Mouse (Mus musculus) layer of hippocampus, postnatal 10 days (tissue): Measurements from ENCODE around the gene Ank3. TPM values are rescaled to one million over a fixed set of nuclear protein-coding genes. Genes with fewer than 3 reads are reported as not detected.

ENCODE experiments used
- DNase-seq, 2 experiments: peaks; one replicate each; pipeline ENCODE4 v3.0.0; 2021; ENCODE audit warnings: low spot score in 2 of 2
- total RNA-seq, 2 experiments: library from RNA; stranded (reverse); gene quantifications; 2 replicates each; pipeline ENCODE4 v1.2.3; 2021

The Ank3 gene
- total RNA-seq, 2 experiments from 2014 or later = 457 to 507 TPM

DNA sequence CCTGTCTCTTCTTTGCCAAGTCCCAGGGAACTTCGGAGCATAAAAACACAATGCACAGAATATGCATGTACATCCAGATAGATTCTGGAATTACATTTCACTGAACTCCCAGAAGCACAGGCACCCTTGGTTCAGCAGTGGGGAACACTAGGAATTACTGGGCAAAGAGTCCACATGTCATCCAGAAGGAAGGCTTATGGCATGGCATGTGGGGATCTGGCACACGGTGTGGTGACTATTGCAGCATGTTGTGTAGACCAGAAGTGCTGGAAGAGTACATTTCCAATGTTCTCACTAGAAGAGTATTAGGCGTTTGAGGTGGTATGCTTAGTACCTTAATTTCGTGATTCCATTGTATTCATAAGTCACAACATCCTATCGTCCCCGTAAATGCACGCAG is 422.7 kb downstream of the Ank3 start:
- peak in 1 of 2 experiments; percentile 49 for DNase-seq

DNA sequence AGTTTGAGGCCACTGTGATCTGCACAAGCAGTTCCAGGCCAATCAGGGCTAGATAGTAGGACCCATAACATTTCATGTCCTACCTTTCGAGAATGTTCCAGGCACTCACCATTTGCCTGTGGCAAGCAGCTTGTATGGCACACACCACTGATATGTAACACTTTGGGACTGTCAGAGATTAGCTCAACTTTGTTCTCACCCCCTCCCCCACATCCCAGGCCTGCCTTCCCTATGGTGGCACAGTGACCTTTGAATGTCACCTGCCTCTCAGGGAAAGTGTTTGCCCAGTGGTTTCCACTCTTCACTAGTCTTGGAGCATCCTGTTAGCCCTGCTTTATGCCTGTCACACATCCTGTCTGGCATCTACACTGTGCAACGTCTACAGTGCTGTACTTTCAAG is 430.2 kb downstream of the Ank3 start:
- no peak for DNase-seq

DNA sequence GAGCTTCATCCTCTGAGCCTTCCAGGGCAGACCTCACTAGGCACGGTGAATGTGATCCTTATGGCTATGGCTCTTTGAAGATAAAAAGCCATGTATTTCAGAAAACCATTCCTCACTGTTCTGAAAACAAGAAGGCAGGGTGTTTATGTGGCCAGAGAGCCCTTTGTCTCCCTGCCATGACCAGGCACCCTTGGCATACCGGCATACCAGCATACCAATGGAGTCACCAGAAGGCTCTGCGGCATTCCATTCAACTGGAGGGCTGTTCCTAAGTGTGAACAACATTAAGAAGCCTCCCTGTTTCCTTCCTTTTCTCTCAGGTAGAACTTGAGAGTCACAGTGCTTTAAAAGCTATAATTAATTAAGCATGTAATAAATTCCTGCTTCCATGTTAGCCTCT is 430.7 kb downstream of the Ank3 start:
- DNase-seq = no peak

DNA sequence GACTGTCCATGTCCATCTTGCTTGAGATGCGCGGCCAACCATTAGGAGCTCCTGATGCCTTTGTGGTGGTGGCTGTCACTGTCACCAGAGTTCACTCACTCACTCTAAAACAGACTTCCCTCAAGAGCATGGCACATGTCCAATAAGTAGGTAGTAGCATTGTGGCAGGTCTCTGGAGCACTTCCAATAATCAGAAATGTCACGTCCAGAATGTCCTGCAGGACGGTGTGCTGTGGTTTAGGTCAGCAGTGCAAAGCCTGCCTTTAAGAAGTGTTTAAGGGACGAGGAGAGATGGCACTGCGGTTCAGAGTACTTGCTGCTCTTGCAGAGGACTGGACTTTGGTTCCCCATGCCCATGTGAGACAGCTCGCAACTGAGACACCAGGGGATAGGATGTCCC is 433.0 kb downstream of the Ank3 start:
- no peak for DNase-seq

DNA sequence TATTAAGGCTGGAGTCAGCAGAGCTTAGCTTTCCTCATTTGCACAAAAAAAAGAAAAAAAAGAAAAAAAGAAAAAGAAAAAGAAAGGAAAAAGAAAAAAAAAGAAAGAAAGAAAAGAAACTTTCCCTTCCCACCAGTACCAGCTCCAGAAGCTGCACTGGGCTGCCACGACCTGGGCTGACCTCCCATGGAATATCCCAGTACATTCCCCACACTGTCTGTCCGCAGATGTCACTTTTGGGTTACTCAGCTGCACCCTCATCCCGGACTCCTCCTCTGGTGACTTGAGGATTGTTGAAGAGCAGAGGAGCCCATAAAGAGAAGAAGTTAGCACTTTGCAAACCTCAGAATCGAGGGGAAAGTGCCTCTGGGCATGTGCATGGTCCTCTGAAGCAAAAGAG is 433.7 kb downstream of the Ank3 start:
- no peak for DNase-seq

DNA sequence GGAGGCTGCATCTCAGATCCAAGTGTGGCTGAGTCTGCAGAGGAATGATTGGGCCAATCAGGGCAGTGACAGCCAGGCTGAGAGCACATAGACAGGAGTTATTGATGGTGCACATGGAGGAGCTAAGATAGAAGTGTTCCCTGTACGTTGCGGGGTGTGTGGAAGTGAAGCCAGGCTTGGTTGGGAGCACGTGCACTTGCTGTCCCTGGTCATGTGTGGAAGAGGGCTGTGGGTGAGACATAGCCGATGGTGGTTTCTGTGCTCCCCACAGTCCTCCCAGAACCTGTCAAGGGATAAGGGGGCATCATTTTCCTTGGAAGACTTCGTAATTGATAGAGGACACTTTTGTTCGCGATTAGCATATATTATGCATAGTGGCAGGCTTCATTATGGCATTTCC is 434.2 kb downstream of the Ank3 start:
- no peak for DNase-seq

DNA sequence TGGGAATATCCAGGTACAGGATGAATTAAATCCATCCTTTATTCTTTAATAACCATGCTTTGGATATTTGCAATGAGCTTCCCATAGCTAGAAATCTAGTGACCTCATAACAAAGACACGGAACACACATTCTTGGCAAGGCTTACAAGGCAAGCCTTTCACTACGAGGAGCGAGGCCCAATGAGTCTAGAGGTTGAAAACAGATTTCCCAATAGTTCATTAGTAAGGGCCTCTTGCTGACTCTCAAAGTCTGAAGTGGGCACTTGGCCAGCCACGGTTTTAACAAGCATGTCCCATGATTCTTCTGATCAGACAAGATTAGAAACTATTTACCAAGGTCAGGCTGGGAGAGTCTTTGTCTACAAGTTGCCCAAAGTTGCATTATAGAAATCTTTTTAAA is 436.1 kb downstream of the Ank3 start:
- DNase-seq = no peak

DNA sequence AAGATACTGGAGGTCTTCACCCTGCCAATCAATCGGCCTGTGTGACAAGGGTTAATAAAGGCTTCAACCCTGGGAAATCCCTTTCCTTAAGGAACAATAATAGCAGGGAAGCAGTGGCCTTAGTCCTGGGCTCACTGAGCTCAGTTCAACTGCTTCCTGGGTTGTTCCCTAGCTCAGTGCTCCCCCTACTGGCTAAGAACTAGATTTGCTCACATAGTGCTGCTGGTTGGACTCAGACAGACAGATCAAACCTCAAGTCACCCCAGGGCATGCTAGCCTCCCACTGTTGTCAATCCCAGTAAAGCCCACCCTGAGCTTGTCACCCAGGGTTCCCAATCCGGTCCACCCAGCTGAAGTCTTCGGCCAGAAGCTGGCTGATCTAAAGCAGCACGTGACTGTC is 447.2 kb downstream of the Ank3 start:
- peak in 1 of 2 experiments; percentile 51 for DNase-seq

DNA sequence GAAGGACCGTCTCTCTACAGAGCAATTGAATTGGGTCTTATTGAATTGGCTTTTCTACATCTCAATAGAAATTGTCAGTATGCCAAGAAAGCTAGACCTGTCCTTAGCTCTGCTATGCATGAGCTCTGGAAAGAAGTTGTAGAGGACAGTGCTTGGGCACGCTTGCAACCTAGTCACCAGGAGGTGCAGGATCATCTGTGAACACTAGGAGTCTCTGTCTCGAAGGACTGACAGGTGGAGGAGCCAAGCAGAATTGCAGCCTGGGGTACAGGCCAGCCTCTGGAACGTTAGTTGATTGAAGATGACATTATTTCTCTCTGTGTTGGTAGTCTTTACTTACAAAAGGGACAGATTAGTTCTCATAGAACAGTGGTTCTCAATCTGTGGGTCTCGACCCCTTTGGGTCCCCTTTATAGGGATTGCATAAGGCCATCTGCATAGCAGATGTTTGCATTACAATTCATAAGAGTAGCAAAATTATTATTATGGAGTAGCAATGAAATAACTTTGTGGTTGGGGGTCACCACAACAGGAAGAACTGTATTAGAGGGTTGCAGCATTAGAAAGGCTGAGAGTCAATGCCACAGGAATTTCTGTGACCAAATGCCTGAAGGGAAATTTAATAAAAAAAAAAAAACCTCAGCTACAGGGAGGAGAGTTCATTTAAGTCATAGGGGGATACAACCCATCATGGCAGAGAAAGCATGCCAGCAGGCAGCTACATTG is 454.0 kb downstream of the Ank3 start:
- DNase-seq = no peak

DNA sequence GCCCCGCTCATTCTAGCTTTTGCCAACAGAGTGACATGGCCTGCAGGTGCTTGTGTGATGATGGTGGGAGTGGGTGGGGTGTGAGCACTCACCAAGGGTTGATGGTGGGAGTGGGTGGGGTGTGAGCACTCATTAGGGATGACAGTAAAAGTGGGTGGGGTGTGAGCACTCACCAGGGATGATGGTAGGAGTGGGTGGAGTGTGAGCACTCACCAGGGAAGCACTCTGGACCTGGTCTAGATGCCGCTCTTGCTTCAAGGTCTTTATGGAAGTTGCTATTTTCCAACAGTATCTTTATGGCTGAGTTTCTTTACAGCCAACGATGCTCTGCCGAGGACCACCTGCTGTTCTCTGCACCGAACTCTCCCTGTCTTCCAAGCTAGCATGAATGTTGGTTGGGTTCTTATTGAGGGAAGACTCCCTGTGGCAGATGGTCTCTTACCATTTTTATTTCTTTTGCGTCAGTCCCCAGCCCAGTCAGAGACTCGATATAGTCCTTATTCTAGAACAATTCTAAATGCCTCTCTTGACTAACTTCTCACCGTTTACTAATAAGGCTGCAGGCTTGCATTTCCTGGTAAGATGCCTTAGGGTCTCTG is 456.1 kb downstream of the Ank3 start:
- no peak for DNase-seq

DNA sequence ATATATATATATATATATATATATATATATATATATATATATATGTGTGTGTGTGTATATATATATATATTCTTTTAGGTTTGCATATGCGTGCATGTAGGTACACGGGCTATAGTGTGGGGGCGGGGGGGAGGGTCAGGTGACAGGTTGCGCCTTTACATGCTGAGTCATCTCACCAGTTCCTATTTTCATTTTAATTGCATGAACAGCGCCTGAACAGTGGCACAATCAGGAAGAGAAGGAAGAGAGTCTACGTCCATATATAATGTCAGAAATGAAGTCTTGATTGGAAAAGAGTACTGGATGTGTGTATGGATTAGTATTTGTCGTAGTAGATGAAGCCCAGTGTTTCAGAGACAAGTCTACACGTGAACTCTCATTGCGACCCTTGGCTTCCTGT is 459.4 kb downstream of the Ank3 start:
- DNase-seq = no peak

DNA sequence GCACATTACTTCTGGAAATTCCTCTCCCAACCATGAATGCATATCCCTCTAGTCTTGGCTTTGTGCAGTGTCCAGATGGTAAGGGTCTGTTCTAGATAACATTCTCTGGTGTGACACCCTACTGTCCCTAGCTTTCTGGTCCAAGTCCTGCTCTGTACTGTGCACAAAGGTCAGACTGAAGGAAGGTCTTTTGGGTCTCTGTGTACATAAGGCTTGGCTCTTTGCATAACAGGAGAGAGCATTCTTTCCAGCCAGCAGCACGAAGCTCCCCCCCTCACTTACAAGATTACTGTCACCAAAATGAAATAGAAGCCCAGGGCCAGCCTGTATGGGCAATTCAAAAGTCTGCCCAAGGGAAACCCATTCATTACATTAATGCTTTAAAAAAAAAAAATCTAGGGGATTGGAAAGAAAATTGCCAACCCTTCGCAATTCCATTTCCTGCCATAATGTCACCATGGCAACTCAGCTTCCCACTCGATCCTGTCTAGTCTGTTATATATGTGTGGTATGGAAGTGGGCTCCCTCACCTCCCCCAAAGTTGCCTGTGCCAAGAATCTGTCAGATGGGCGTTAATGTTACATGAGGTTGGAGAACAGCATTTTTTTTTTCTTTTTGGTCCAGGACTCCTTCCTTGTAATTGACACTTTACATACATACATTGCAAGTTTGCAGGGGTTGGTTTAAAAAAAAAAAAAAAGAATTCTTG is 460.5 kb downstream of the Ank3 start:
- DNase-seq = no peak

DNA sequence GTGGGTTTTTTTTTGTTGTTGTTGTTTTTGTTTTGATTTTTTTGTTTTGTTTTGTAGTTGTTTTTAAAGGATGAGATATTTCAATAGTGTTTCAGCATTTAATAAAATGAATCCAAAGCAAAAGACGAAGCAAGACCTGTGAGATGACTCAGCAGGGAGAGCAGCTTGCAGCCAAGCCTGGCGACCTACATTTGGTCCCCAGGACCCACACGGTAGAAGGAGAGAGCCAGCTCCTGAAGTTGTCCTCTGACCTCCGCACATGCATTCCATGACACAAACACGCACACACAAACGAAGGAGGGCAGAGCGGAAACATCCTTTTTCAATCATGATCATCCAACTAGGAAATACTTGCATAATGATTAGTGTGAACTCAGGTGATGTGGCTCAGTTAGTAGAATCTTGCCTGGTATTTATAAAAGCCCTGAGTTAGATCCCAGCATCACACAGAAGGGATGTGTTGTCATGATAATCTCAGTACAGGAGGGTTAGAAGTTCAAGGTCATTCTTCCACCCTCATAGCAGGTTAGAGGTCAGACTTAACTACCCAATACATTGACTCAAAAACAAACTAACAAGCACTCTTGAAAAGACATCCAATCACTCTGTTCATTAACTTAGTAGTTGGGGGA is 461.4 kb downstream of the Ank3 start:
- DNase-seq = no peak

DNA sequence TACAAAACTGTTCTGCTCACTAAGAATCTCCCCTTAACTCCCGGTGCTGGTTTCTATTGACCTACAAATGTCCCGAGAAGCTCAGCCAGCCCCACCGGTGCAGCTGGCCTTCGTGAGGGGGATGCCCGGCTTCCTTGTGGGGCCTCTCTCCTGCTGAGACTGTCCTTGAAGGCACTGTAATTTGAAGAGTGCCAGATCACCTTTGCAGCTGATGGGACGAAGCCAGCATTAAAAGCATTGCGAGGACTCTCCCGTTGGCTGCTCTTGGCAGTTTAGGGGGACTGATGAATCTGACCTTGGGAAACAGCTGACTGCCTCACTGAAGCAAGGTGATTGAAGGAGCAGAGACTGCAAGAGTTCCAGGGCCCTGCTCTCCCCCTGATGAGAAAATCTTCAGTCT is 464.3 kb downstream of the Ank3 start:
- DNase-seq = no peak

DNA sequence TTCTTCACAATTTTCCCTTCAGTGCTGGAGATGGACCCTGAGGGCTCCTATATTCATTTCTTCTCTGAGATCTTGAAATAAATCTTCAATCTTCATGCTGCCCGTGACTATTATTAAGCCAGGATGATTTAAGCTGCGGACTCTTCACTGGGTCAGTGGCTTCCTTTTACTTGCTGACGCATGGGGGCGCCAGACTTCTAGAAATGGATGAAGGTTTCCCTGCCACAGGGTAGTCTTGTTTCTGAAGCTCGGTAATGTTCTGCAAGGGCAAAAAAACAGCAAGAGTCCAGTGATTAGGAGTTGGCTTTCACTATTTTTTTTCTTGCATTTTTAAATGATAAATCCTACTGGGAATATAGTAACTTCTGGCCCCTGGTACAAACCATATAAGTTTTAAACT is 471.8 kb downstream of the Ank3 start:
- peak; percentile 80 to 87 for DNase-seq

DNA sequence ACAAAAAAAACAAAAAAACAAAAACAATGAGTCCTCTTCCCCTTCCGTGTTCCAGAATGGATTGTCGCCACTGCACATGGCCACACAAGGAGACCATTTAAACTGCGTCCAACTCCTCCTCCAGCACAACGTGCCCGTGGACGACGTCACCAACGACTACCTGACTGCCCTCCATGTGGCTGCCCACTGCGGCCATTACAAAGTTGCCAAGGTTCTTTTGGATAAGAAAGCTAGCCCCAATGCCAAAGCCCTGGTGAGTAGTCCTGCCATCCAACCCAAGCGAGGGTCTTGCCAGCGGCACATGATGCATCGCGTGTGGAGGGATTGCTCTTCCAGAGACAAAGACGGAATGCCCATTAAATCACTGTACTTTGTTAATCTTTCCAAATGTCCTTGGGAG is 472.4 kb downstream of the Ank3 start:
- peak; percentile 38 to 45 for DNase-seq

DNA sequence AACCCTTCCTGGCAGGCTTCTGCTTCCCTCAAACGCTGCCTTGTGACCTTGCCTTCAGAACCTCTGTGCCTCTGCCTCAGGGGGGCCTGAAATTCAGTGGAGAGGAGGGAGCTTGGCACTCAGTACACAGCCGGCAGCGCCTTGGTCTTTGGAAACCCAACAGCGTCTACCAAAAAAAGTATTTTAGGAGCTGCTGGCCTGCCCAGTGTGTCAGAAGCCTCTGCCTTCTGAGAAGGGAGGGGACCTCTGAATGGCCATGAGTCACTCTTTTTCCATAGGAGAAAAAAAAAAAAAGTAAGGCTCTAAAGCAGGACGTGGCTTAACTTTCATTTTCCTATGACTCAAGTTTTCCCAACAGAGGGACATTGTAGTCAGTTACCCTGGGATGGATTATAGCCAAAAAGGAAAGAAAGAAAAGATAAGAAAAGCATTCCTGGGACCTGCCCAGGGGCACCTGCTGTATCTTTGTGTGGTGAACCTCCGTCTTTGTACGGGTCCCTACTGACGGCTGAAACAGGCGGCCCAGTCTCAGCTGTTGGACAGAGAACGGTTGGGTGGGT is 473.7 kb downstream of the Ank3 start:
- no peak for DNase-seq

DNA sequence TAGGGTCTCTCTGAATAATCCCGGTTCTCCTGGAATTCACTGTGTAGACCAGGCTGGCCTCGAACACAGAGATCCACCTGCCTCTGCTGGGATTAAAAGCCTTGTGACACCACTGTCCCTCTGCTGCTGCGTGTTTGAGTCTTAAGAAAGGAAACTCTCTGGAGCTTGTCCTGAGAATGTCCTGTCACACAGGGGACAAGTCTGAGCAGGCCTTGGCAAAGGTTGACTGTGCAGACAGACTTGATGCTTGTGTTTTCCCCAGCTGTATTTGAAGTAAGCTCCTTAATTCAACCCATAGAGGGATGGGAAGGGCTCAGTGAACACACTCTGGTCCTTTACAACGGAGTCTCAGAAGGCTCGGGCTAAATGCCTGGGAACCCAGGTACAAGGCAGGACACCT is 474.3 kb downstream of the Ank3 start:
- no peak for DNase-seq

DNA sequence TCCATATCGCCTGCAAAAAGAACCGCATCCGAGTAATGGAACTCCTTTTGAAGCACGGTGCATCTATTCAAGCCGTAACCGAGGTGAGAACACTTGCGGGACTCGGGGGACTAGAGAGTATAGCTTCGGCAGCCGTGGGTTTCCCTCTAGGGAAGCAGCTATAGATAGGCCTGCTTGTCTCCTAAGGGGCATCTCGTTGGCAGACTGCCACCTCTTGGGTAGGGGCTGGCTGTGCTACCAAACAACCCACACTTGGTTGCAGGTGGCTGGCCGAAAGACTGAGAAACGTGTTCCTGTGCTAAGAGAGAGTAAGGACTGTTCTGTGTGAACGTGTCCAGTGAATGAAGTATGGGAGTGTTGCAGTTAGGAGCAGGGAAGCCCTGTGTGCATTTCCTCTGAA is 476.2 kb downstream of the Ank3 start:
- DNase-seq = no peak

DNA sequence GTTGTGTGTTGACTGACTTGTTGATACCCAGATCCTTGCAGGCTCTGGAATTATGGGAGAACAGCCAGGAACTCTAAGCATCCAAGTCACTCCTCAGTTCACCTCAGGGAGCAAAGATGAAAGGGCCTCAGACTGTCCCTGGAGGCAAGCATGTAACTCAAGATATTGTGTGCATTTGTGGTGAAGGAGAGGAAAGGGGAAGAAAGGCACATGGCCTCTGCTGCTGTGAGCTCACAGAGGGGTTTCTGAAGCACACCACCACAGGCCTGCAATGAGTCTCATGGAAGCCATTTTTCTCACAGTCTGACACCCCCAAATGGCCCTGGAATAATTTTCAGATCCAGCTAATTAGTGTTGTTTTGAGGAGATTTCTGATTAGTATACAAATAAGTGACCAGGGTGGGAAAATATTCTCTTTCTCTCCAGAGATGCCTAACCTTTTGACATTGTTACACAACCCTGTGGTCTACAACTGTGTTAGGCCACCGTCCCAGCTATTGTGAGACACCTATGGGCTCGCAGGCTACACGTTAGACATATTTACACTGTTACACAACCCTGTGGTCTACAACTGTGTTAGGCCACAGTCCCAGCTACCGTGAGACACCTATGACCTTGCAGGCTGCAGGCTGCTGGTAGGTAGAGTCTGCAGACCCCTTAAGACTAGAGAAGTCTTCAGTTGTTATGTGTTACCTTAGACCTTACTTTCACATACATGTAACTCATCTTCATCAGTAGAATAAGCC is 485.5 kb downstream of the Ank3 start:
- DNase-seq = no peak

DNA sequence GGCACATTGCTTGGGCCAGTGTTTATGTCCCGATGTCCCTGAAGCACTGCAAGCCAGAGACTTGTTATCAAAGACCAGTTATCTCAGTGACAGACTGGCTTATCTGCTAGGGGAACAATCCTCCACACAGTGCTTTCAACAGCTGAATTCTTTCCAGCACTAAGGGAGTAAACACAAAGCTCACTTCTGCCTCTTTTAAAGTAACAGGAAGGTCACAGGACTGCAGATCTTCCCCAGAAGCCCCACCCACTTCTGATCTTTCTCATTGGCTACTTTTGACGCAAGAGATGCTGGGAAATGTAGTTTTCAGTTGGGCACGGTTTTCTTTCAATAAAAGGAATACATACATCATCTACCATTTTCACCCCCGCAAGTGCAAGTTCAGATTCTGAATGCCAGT is 489.8 kb downstream of the Ank3 start:
- no peak for DNase-seq
